Comparison of ENCODE assay signal across 8 mouse cellular contexts in the genomic region with DNA sequence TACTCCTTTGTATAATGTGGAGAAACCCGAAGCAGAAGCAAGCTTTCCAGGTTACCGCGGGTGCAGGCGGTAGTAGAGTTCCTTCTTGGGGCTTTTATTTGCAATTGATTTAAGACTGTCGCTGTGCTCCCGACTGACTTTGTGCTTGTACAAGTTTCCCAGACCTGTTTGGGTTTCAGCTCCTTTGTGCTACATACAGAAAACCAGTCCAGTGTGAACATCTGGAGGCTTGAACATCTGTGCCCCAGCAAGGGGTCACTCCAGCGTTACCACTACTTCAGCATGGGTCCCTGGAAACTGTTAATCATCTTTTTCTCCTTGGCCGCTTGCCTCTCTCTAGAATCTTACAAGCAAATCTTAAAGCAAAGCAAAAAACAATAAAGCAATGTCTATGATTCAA.
DNase-seq lines count a peak whose midpoint lies in the region; ATAC-seq lines count a peak whose summit lies in the region.

No protein-coding gene starts in this region.

- WGBS in hindbrain, embryonic 10.5 days = 29% methylated on average over 8 of the region's 8 CpGs
- 32% methylated on average over 8 of the region's 8 CpGs for WGBS in hindbrain, embryonic 14.5 days
- 15% methylated on average over 8 of the region's 8 CpGs for WGBS in embryonic facial prominence, embryonic 14.5 days
- 18% methylated on average over 8 of the region's 8 CpGs for WGBS in neural tube, embryonic 12.5 days
- 28% methylated on average over 8 of the region's 8 CpGs for WGBS in midbrain, embryonic 10.5 days

- DNase-seq in hindbrain, embryonic 10.5 days (ENCODE audit: low spot score) = peak; percentile 15
- DNase-seq in hindbrain, embryonic 14.5 days (ENCODE audit: low spot score) = no peak
- peak; percentile 74 for DNase-seq in embryonic facial prominence, embryonic 14.5 days (ENCODE audit: low spot score)
- peak; percentile 53 for DNase-seq in kidney, adult 9 months
- no peak for DNase-seq in layer of hippocampus, adult 9-10 months (ENCODE audit: low spot score)
- no peak for DNase-seq in midbrain, embryonic 10.5 days (ENCODE audit: low spot score)
- no peak for DNase-seq in adrenal gland, postnatal 14 days

- H3K36me3 ChIP-seq in hindbrain, embryonic 10.5 days = no peaks in the 10 kb centered on the region
- no peaks in the 10 kb centered on the region for H3K36me3 ChIP-seq in hindbrain, embryonic 14.5 days (replicated peaks; ENCODE audit: control insufficient read depth, insufficient read depth)
- H3K36me3 ChIP-seq in embryonic facial prominence, embryonic 14.5 days (ENCODE audit: control insufficient read depth, insufficient read depth, low read length) = no peaks in the 10 kb centered on the region
- no peaks in the 10 kb centered on the region for H3K36me3 ChIP-seq in neural tube, embryonic 12.5 days
- no peaks in the 10 kb centered on the region for H3K36me3 ChIP-seq in midbrain, embryonic 10.5 days

- H3K27me3 ChIP-seq in hindbrain, embryonic 10.5 days (ENCODE audit: insufficient read depth, poor library complexity, severe bottlenecking) = peaks cover 10% of the 10 kb centered on the region
- H3K27me3 ChIP-seq in hindbrain, embryonic 14.5 days (ENCODE audit: control insufficient read depth, insufficient read depth, low read length) = no peaks in the 10 kb centered on the region
- H3K27me3 ChIP-seq in embryonic facial prominence, embryonic 14.5 days (replicated peaks; ENCODE audit: control insufficient read depth, insufficient read depth, low read length) = no peaks in the 10 kb centered on the region
- 0 out of 2 replicates have a peak, but pooled peaks cover 4% of the 10 kb centered on the region for H3K27me3 ChIP-seq in neural tube, embryonic 12.5 days (replicated peaks)
- peaks cover 29% of the 10 kb centered on the region for H3K27me3 ChIP-seq in midbrain, embryonic 10.5 days (ENCODE audit: low read depth, poor library complexity, severe bottlenecking)

- no peak overlapping the region for H3K4me2 ChIP-seq in hindbrain, embryonic 14.5 days (replicated peaks)
- peak overlapping the region; percentile 41 for H3K4me2 ChIP-seq in embryonic facial prominence, embryonic 14.5 days (ENCODE audit: low read depth, low read length)
- H3K4me2 ChIP-seq in neural tube, embryonic 12.5 days (replicated peaks) = peak overlapping the region; percentile 44

- H3K9ac ChIP-seq in hindbrain, embryonic 14.5 days = no peak overlapping the region
- no peak overlapping the region for H3K9ac ChIP-seq in embryonic facial prominence, embryonic 14.5 days (ENCODE audit: low read depth, low read length)
- H3K9ac ChIP-seq in neural tube, embryonic 12.5 days = no peak overlapping the region

- no peak overlapping the region for H3K4me3 ChIP-seq in hindbrain, embryonic 10.5 days
- no peak overlapping the region for H3K4me3 ChIP-seq in hindbrain, embryonic 14.5 days (replicated peaks; ENCODE audit: low read length)
- 0 out of 2 replicates have a peak overlapping the region, but pooled peaks have one; percentile 5 for H3K4me3 ChIP-seq in embryonic facial prominence, embryonic 14.5 days (ENCODE audit: low read depth, low read length)
- H3K4me3 ChIP-seq in neural tube, embryonic 12.5 days = no peak overlapping the region
- H3K4me3 ChIP-seq in midbrain, embryonic 10.5 days = no peak overlapping the region

- H3K4me1 ChIP-seq in hindbrain, embryonic 10.5 days (replicated peaks) = peaks cover 15% of the 10 kb centered on the region
- H3K4me1 ChIP-seq in hindbrain, embryonic 14.5 days (replicated peaks; ENCODE audit: control insufficient read depth, insufficient read depth, low read length) = peaks cover 12% of the 10 kb centered on the region; the same call in 1 of the 2 replicates
- peaks cover 23% of the 10 kb centered on the region for H3K4me1 ChIP-seq in embryonic facial prominence, embryonic 14.5 days (ENCODE audit: control insufficient read depth, insufficient read depth, low read length)
- H3K4me1 ChIP-seq in neural tube, embryonic 12.5 days = peaks cover 15% of the 10 kb centered on the region
- peaks cover 16% of the 10 kb centered on the region for H3K4me1 ChIP-seq in midbrain, embryonic 10.5 days

- no peak for ATAC-seq in hindbrain, embryonic 14.5 days (ENCODE audit: low FRiP score)
- ATAC-seq in embryonic facial prominence, embryonic 14.5 days (ENCODE audit: low read depth) = no peak
- ATAC-seq in neural tube, embryonic 12.5 days (ENCODE audit: low FRiP score, low read depth) = no peak

- no peaks in the 10 kb centered on the region for H3K9me3 ChIP-seq in hindbrain, embryonic 10.5 days
- no peaks in the 10 kb centered on the region for H3K9me3 ChIP-seq in hindbrain, embryonic 14.5 days (ENCODE audit: control insufficient read depth, low read length)
- no peaks in the 10 kb centered on the region for H3K9me3 ChIP-seq in embryonic facial prominence, embryonic 14.5 days (ENCODE audit: control insufficient read depth, low read length)
- H3K9me3 ChIP-seq in neural tube, embryonic 12.5 days = no peaks in the 10 kb centered on the region
- no peaks in the 10 kb centered on the region for H3K9me3 ChIP-seq in midbrain, embryonic 10.5 days (replicated peaks)

- H3K27ac ChIP-seq in hindbrain, embryonic 10.5 days = peak overlapping the region; percentile 82
- H3K27ac ChIP-seq in hindbrain, embryonic 14.5 days = no peak overlapping the region
- peak overlapping the region; percentile 88 for H3K27ac ChIP-seq in embryonic facial prominence, embryonic 14.5 days (replicated peaks; ENCODE audit: low read depth, low read length)
- H3K27ac ChIP-seq in neural tube, embryonic 12.5 days = 0 out of 2 replicates have a peak overlapping the region, but pooled peaks have one; percentile 15
- no peak overlapping the region; the same call in 1 of the 2 replicates for H3K27ac ChIP-seq in midbrain, embryonic 10.5 days (replicated peaks)

Comparison
In these comparisons a context has a peak if more than half of its experiments do, and no peak if none do; other contexts are left out.
1. DNase-seq: peak in hindbrain, embryonic 10.5 days (single experiment), embryonic facial prominence, embryonic 14.5 days (single experiment) and kidney, adult 9 months (single experiment); none in hindbrain, embryonic 14.5 days (single experiment), layer of hippocampus, adult 9-10 months (single experiment), midbrain, embryonic 10.5 days (single experiment) and adrenal gland, postnatal 14 days (single experiment).
2. H3K27ac ChIP-seq: peak in hindbrain, embryonic 10.5 days (single experiment), embryonic facial prominence, embryonic 14.5 days (single experiment) and neural tube, embryonic 12.5 days (single experiment); none in hindbrain, embryonic 14.5 days (single experiment) and midbrain, embryonic 10.5 days (single experiment).